Mouse (Mus musculus): ENCODE measurements around the gene Olfr541. TPM values are rescaled to one million over a fixed set of nuclear protein-coding genes. Genes with fewer than 3 reads are reported as not detected.
"Not testable (repeated sequence)": the region's sequence is repeated elsewhere in the genome, so short reads cannot be mapped to it uniquely, and the experiment has no call there.

Olfr541 gene
- not detected for total RNA-seq (2021)
- long read RNA-seq, experiment 1 = 0 reads
- long read RNA-seq, experiment 2 = 0 reads

DNA sequence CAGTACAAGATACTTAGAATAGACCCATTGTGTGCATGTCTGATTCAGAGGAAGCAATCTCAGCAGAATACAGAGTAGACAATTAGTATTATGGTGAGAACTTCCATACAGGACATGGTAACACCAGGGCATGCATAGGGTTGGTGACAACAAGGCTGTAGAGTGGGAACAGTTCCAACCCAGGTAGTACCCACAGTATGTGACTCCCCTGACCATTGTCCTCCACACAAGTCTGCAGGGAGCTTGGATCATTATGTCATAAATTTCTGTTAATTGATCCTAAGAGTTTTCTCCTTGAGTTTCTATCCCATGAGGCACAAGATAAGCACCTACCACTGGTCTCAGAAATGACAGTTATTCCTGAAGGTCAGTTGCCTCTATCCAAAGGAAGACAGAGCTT, at the start of gene Olfr541:
Gene Olfr541 (plus strand): TSS at position 301 of the 400 bp plus-strand sequence.
- H3K27ac ChIP-seq = no peak within 1 kb of the TSS
- intact Hi-C loops (cut with DNase I) = no loop called here
- DNase-seq = no peak
- no peak for TF ChIP-seq CTCF (IDR thresholded peaks at IDR 0.05)
- H3K4me3 ChIP-seq = no peak within 1 kb of the TSS

DNA sequence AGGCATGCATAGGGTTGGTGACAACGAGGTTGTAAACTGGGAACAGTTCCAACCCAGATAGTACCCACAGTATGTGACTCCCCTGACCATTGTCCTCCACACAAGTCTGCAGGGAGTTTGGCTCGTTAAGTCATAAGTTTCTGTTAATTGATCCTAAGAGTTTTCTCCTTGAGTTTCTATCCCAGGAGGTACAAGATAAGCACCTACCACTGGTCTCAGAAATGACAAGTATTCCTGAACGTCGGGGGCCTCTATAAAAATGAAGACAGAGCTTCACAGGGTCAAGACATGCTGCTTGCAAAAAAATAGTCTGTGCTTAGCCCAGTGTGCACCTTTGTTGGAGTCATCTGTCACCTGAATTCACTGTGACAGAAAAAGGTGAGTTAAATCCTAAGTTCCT, 37.4 kb upstream of the Olfr541 start, which contains the start of gene Olfr539:
Gene Olfr539 (plus strand): TSS at position 301 of the 400 bp plus-strand sequence.
- DNase-seq = no peak
- intact Hi-C loops (cut with DNase I) = no loop called here
- Histone ChIP-seq H3K4me3 (no peak within 1 kb of the TSS), H3K27ac (no peak within 1 kb of the TSS)
- no peak for TF ChIP-seq CTCF (IDR thresholded peaks at IDR 0.05)

DNA sequence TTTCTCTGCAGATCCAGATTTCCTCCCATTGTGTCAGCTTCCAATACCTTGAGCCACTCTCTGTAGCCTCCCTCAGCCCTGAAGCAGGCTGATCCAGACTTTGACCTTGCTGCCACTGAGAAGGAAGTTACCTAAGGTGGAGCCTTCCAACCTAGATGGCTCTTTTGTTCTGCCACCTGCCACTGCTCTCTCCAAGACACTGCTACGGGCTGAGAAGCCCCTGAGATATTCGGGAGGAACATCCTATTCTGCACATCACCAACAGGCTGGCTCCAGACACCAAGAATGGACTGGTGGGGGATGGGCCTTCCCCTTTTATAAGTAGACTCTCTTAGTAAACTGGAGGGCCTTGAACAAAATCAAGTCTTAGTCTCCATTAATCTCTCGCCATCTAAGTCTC, 26.4 kb upstream of the Olfr541 start:
- H3K27ac ChIP-seq; DNase-seq; intact Hi-C loops (cut with DNase I); H3K4me3 ChIP-seq: not testable (repeated sequence)

DNA sequence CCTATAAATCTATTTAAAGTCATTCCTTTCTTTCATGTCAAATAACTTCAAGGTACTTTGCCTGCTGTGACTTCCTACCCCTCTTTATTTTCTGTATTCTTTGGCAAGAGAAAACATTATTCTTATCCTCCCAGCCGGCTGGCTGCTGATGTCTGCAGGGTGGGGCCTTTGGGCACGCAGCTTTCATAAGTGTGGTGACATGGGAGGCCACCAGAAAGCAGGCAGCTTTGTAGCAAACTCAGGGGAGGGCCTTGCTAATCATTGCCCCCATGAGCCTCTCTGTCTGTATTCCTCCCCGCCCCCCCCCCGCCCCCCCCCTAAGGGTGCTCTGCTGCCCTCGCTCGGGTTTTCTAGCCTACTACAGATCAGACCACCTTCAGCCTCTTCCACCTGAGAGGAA, 21.2 kb upstream of the Olfr541 start:
- intact Hi-C loops (cut with DNase I) = no loop called here
- TF ChIP-seq CTCF (IDR thresholded peaks at IDR 0.05) = no peak
- H3K27ac ChIP-seq = no peak overlapping the region
- no peak for DNase-seq
- no peak overlapping the region for H3K4me3 ChIP-seq

DNA sequence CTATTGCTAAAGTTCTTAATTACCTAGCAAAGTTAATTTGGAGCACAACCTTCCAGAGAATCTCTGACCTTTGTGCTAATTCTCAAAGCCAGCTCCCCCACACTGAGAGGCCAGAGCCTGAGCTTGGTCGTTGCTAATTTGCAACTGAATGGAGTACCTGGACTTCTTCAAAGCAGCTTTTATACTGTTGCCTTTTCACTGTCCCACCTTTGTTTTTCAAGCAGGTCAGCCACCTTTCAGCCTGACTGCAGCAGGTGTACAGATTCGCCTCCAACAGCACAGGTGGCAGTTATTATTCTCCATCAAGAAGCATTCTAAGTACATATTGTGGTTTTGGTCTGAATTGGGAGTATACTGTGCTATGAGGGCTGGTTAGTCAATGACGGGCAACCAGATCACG, 17.5 kb upstream of the Olfr541 start:
- H3K4me3 ChIP-seq; H3K27ac ChIP-seq; DNase-seq; intact Hi-C loops (cut with DNase I): not testable (repeated sequence)

DNA sequence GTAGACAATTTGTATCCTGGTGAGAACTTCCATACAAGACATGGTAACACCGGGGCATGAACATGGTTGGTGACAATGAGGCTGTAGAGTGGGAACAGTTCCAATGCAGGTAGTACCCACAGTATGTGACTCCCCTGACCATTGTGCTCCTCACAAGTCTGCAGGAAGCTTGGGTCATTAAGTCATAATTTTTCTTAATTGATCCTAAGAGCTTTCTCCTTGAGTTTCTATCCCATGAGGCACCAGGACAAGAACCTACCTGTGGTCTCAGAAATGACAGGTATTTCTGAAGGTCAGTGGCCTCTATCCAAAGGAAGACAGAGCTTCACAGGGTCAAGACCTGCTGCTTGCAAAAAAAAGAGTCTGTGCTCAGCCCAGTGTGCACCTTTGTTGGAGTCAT, 15.4 kb upstream of the Olfr541 start, which contains the start of gene Olfr45:
Gene Olfr45 (plus strand): TSS at position 301 of the 400 bp plus-strand sequence.
- intact Hi-C loops (cut with DNase I) = no loop called here
- TF ChIP-seq CTCF (IDR thresholded peaks at IDR 0.05) = no peak
- H3K27ac ChIP-seq = no peak within 1 kb of the TSS
- no peak for DNase-seq
- no peak within 1 kb of the TSS for H3K4me3 ChIP-seq

DNA sequence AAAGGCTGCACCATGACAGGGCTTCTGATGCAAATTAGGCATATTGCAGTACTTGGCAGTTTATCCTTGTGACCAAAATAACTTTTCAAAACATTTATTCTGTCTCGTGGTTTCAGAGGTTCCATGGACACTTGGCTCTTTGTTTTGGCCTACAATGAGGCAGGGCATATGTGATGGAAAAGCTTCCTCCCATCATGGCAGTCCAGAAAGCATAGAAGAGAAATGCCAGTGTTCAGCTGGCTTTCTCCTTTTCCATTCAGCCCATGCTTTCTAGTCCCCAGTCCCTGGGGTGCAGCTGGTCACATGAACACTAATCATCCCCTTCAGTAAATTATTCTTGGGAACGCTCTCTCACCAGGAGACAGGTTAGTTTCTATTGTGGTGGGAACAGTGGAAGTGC, 9.3 kb downstream of the Olfr541 start:
- intact Hi-C loops (cut with DNase I) = no loop called here
- no peak overlapping the region for H3K4me3 ChIP-seq
- no peak for TF ChIP-seq CTCF (IDR thresholded peaks at IDR 0.05)
- DNase-seq = no peak
- no peak overlapping the region for H3K27ac ChIP-seq

DNA sequence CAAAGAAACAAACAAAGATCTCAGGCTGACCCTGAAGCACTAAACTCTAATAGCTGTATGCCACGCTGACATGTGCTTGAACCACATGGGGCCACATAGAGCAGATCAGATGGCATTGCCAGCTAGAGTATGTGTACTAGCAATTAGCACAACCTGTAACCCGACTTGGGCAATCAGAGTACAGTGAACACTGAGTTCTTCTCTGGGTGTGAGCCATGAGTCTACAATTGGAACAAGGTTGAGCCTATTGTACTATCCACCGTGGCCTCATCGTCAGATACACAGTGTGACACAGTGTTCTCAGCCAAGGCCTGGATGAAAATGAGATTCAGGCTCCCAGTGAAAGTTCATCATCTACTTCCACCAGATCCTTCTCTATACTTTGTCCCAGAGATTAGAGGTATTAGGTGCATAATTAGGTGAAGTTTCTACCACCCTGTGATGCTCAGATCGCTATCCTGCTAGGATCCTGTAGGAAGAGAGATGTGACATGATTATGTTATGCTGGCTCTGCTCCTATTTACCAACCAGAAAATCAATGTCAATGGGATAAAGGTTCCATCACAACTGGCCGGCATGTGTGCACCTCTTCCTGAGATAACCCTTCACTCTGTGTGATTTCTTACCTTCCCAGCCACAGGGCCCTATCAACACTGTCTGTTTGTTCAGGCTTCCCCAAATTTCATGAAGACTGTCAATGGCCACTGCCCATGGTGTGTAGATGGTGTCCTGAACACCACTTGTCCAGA, 10.6 kb downstream of the Olfr541 start:
- no peak overlapping the region for H3K4me3 ChIP-seq
- no peak overlapping the region for H3K27ac ChIP-seq
- TF ChIP-seq CTCF (IDR thresholded peaks at IDR 0.05) = no peak
- intact Hi-C loops (cut with DNase I) = no loop called here
- DNase-seq = no peak

DNA sequence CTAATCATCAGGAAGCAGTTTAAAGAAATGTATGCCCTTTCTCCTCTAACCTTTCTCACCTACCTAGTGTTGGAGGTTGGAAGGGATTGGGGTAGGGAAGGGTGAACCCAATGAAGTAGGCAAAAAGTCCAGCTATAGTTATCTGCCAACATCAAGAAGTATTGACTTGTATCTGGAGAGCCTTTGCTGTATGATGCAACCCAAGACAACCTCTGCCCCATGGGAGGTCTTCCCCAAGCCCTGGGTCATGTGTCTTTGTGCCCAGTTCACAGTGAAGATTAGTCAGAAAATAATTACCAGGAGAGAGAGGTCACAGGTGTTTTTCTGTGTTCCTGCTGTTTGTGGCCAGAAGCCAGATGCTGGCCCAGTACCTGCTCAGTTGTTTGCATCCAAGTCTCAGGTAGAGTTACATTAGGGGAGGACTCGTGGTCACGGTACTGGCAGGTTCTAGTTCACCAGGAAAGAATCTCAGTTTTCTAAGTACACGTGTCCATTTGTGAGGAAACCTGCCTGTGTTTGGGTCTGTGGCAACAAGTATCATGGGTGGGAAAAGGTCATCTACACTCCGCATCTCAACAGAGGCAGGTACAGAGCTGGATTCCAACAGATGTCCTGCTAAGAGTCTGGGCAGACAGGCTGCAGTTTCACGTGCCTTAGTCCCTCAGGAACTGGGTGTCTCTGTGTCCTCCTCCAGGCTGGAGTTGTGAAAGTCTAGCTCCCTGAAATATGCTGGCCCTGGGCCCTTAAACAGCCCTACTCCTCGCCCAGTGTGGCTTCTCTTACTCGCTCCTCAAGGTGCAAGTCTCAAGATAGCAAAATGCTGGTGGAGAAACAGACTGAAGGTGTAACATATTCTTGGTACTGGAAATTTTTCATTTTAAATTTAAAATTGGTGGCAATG, 20.3 kb downstream of the Olfr541 start:
- H3K27ac ChIP-seq = no peak overlapping the region
- intact Hi-C loops (cut with DNase I) = no loop called here

DNA sequence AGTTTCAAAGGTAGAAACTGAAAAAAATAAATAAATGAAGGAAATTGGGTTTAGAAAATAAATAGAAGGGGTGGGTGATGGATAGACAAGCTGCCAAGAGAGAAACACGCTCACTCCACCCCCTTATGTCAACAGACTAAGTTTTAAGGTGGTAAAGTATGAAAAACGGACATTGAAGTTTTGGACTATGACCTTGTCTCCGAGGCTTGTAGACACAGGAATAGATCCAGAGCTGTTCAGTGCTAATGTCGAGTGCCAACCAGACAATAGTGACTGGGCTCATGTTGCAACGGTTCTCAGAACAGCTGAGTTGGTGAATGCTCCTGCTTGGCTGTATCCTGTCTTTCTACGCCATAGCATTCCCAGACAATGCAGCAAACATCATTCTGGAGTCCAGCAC, 24.0 kb downstream of the Olfr541 start:
- no peak overlapping the region for H3K4me3 ChIP-seq
- no peak for TF ChIP-seq CTCF (IDR thresholded peaks at IDR 0.05)
- no peak overlapping the region for H3K27ac ChIP-seq
- no peak for DNase-seq
- intact Hi-C loops (cut with DNase I) = no loop called here

More for the DNA sequence above, 20.3 kb downstream of the Olfr541 start:
- no peak for TF ChIP-seq CTCF (IDR thresholded peaks at IDR 0.05)
- no peak for DNase-seq
- no peak overlapping the region for H3K4me3 ChIP-seq

DNA sequence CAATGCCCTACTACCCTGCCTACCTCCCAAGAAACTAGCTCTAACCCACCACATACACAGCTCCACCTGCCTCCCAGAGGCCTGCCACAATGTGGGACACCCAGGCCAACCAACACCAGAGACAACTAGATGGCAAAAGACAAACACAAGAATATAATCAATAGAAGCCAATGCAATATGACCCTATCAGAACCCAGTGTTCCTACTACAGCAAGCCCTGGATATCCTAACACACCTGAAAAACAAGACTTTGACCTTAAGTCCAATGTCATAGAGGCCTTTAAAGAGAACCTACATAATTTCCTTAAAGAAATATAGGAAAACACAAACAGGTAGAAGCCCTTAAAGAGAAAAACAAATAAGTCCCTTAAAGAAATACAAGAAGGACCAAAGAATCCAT, 28.5 kb downstream of the Olfr541 start:
- H3K27ac ChIP-seq = no peak overlapping the region
- TF ChIP-seq CTCF (IDR thresholded peaks at IDR 0.05) = no peak

DNA sequence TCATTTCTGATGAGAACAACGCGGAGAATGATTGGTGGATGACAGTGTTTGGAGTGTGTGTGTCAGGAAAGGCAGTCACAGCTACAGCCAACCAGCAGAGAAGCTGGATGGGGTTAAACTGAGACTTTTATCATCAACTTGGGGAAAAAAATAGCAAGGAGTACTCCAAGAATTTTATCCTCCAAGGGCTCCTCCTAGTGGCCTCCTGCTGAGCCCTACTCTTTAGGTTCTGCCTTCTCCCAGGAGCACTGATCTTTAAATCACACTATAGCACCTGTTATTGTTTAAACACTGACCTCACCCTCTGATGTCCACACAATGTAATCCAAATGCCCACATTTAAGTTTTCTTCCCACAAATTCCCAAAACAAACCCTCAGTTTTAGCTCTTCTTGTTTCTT, 36.1 kb downstream of the Olfr541 start:
- Histone ChIP-seq H3K4me3 (no peak overlapping the region), H3K27ac (no peak overlapping the region)
- TF ChIP-seq CTCF (IDR thresholded peaks at IDR 0.05) = peak; percentile 1; the same call in 1 of the 2 replicates
- DNase-seq = no peak
- intact Hi-C loops (cut with DNase I) = no loop called here

More for the DNA sequence above, 28.5 kb downstream of the Olfr541 start:
- no peak overlapping the region for H3K4me3 ChIP-seq
- DNase-seq = no peak
- intact Hi-C loops (cut with DNase I) = no loop called here

DNA sequence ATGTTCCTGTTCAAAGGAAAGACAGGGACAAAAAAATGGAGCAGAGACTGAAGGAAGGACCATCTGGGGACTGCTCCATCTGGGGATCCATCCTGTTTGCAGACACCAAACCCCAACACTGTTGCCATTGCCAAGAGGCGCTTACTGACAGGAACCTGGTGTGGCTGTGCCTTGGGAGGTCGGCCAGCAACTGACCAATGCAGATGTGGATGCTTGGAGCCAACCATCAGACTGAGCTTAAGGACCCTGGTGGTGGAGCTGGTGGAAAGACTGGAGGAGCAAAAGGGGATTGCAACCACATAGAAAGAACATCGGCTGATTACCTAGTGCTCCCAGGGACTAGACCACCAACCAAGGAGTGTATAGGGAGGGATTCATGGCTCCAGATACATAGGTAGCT, 50.3 kb downstream of the Olfr541 start:
- H3K27ac ChIP-seq = no peak overlapping the region
- intact Hi-C loops (cut with DNase I) = no loop called here
- no peak for DNase-seq

More for the DNA sequence above, 50.3 kb downstream of the Olfr541 start:
- no peak overlapping the region for H3K4me3 ChIP-seq
- no peak for TF ChIP-seq CTCF (IDR thresholded peaks at IDR 0.05)

Data from gastrocnemius, adult 2 months (tissue).